Mouse (Mus musculus): ENCODE results near the gene Rbm28. TPM values are rescaled to one million over a fixed set of nuclear protein-coding genes. Genes with fewer than 3 reads are reported as not detected.

Gene Rbm28
- polyA plus RNA-seq, 1 experiment from 2014 or later = 47.4 TPM

- 83% methylated on average over 7 of the region's 7 CpGs for WGBS
- no peak overlapping the region for H3K27ac ChIP-seq
Measured at GRCm38 (mm10) chr6:29126878-29127426, 37.9 kb downstream of the Rbm28 start.

GRCm38 (mm10) chr6:29119990-29120389, 44.8 kb downstream of the Rbm28 start:
- H3K9me3 ChIP-seq = no peaks in the 10 kb centered on the region
- WGBS = 94% methylated on average over 13 of the region's 13 CpGs
- no peak for ATAC-seq (ENCODE audit: insufficient number of reproducible peaks, insufficient read depth, low FRiP score, low TSS enrichment, low read depth)
- no peak overlapping the region for H3K27ac ChIP-seq
- peaks cover 19% of the 10 kb centered on the region for H3K4me1 ChIP-seq
- no peak overlapping the region for H3K4me2 ChIP-seq
- H3K27me3 ChIP-seq = no peaks in the 10 kb centered on the region
- H3K9ac ChIP-seq = no peak overlapping the region
- H3K4me3 ChIP-seq = no peak overlapping the region
- H3K36me3 ChIP-seq = peaks cover 19% of the 10 kb centered on the region

More at GRCm38 (mm10) chr6:29126878-29127426, 37.9 kb downstream of the Rbm28 start:
- Histone ChIP-seq H3K9me3 (no peaks in the 10 kb centered on the region), H3K4me3 (no peak overlapping the region), H3K4me1 (0 out of 2 replicates have a peak, but pooled peaks cover 2% of the 10 kb centered on the region), H3K4me2 (no peak overlapping the region), H3K36me3 (peaks cover 84% of the 10 kb centered on the region), H3K9ac (no peak overlapping the region), H3K27me3 (no peaks in the 10 kb centered on the region)
- no peak for ATAC-seq (ENCODE audit: insufficient number of reproducible peaks, insufficient read depth, low FRiP score, low TSS enrichment, low read depth)

DNA sequence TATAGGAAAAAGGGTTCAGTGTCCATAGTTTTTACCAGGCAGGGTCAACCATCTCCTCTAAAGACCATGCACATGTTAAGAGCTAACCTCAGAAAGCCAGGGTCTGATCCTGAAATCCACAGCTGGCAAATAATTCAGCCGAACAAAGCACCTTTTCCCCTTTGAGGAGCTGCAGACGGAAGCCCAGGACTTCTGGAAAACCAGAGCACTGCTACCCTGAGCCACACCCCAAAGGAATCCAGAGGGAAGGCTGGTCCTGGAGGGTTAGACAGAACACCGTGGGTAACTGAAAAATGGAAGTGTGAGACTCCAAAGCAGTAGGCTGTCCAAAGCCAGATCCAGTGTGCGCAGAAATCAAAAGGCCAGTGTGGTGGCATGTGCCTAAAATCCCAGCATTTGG, 45.8 kb downstream of the Rbm28 start:
- Histone ChIP-seq H3K27ac (no peak overlapping the region), H3K4me2 (no peak overlapping the region), H3K9me3 (no peaks in the 10 kb centered on the region), H3K27me3 (no peaks in the 10 kb centered on the region), H3K4me1 (peaks cover 19% of the 10 kb centered on the region), H3K4me3 (no peak overlapping the region), H3K36me3 (peaks cover 11% of the 10 kb centered on the region; the same call in 1 of the 2 replicates), H3K9ac (no peak overlapping the region)
- 70% methylated on average over 4 of the region's 4 CpGs for WGBS
- ATAC-seq (ENCODE audit: insufficient number of reproducible peaks, insufficient read depth, low FRiP score, low TSS enrichment, low read depth) = no peak

GRCm38 (mm10) chr6:29118231-29118630, 46.6 kb downstream of the Rbm28 start:
- Histone ChIP-seq H3K9ac (no peak overlapping the region), H3K4me2 (no peak overlapping the region), H3K4me1 (peaks cover 17% of the 10 kb centered on the region), H3K9me3 (no peaks in the 10 kb centered on the region), H3K27ac (no peak overlapping the region), H3K36me3 (peaks cover 4% of the 10 kb centered on the region; the same call in 1 of the 2 replicates), H3K4me3 (no peak overlapping the region), H3K27me3 (no peaks in the 10 kb centered on the region)
- no peak for ATAC-seq (ENCODE audit: insufficient number of reproducible peaks, insufficient read depth, low FRiP score, low TSS enrichment, low read depth)

- Histone ChIP-seq H3K9me3 (no peaks in the 10 kb centered on the region), H3K27ac (no peak overlapping the region), H3K4me2 (no peak overlapping the region), H3K9ac (no peak overlapping the region), H3K27me3 (no peaks in the 10 kb centered on the region), H3K4me3 (no peak overlapping the region), H3K36me3 (no peaks in the 10 kb centered on the region), H3K4me1 (peaks cover 17% of the 10 kb centered on the region)
- ATAC-seq (ENCODE audit: insufficient number of reproducible peaks, insufficient read depth, low FRiP score, low TSS enrichment, low read depth) = no peak
- 63% methylated on average over 7 of the region's 7 CpGs for WGBS
Measured at GRCm38 (mm10) chr6:29117417-29118104, 47.2 kb downstream of the Rbm28 start.

- H3K4me3 ChIP-seq = no peak overlapping the region
- WGBS = 67% methylated on average over 7 of the region's 7 CpGs
- H3K27ac ChIP-seq = no peak overlapping the region
- no peak overlapping the region for H3K4me2 ChIP-seq
- no peak overlapping the region for H3K9ac ChIP-seq
- no peaks in the 10 kb centered on the region for H3K36me3 ChIP-seq
- 0 out of 2 replicates have a peak, but pooled peaks cover 2% of the 10 kb centered on the region for H3K9me3 ChIP-seq
- no peak for ATAC-seq (ENCODE audit: insufficient number of reproducible peaks, insufficient read depth, low FRiP score, low TSS enrichment, low read depth)
- H3K4me1 ChIP-seq = peaks cover 17% of the 10 kb centered on the region
- H3K27me3 ChIP-seq = no peaks in the 10 kb centered on the region
Measured at GRCm38 (mm10) chr6:29115756-29116155, 49.0 kb downstream of the Rbm28 start.

DNA sequence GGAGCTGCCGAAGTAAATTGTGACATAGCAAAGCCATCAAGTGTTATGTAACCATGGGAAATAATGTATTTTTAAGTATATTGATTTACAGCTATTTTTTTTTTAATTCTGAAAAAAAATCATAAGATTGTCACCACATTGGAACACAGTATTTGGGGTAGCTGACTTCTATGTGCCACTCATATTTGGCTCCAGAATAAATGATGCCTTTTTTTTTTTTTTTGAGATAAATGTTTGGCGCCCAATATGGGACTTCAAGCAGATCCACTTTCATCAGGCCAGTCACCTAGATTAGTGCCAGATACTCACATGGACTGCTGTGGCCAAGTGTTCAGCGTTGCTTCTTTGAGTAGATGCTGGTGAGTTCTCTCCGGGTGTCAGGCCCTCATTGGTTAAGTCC, 53.3 kb downstream of the Rbm28 start:
- 90% methylated on average over 4 of the region's 4 CpGs for WGBS
- no peak overlapping the region for H3K4me2 ChIP-seq
- no peaks in the 10 kb centered on the region for H3K36me3 ChIP-seq
- no peak overlapping the region for H3K9ac ChIP-seq
- H3K27me3 ChIP-seq = no peaks in the 10 kb centered on the region
- no peak for ATAC-seq (ENCODE audit: insufficient number of reproducible peaks, insufficient read depth, low FRiP score, low TSS enrichment, low read depth)
- 0 out of 2 replicates have a peak, but pooled peaks cover 2% of the 10 kb centered on the region for H3K9me3 ChIP-seq
- no peaks in the 10 kb centered on the region for H3K4me1 ChIP-seq
- H3K27ac ChIP-seq = no peak overlapping the region
- H3K4me3 ChIP-seq = no peak overlapping the region

DNA sequence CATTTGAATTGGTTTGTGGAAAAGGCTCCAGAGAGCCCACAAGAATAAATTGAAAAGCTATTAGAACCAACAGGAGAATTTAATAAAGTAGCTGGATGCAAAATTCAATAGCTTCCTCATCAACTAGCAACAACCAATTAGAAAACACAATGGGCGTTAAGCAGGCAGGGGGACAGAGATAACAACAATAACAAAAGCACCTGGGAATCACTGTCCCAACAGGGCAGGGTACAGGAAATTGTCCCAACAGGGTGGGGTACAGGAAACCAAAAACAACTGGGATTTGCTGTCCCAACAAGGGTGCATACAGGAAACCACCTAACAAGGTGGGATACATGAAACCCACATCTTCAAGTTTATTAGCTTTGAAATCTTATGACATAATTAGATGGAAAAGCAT, 56.4 kb downstream of the Rbm28 start:
- WGBS = 87% methylated on average over 1 of the region's 1 CpGs
- H3K9ac ChIP-seq = no peak overlapping the region
- H3K36me3 ChIP-seq = no peaks in the 10 kb centered on the region
- H3K4me2 ChIP-seq = no peak overlapping the region
- no peaks in the 10 kb centered on the region for H3K27me3 ChIP-seq
- no peak overlapping the region for H3K27ac ChIP-seq
- no peak for ATAC-seq (ENCODE audit: insufficient number of reproducible peaks, insufficient read depth, low FRiP score, low TSS enrichment, low read depth)
- 0 out of 2 replicates have a peak, but pooled peaks cover 2% of the 10 kb centered on the region for H3K9me3 ChIP-seq
- no peaks in the 10 kb centered on the region for H3K4me1 ChIP-seq
- no peak overlapping the region for H3K4me3 ChIP-seq

GRCm38 (mm10) chr6:29101248-29101864, 63.5 kb downstream of the Rbm28 start:
- Histone ChIP-seq H3K9me3 (0 out of 2 replicates have a peak, but pooled peaks cover 2% of the 10 kb centered on the region), H3K27ac (no peak overlapping the region), H3K4me2 (no peak overlapping the region), H3K27me3 (no peaks in the 10 kb centered on the region), H3K36me3 (no peaks in the 10 kb centered on the region), H3K9ac (no peak overlapping the region), H3K4me1 (peaks cover 10% of the 10 kb centered on the region), H3K4me3 (no peak overlapping the region)
- ATAC-seq (ENCODE audit: insufficient number of reproducible peaks, insufficient read depth, low FRiP score, low TSS enrichment, low read depth) = no peak
- 79% methylated on average over 9 of the region's 9 CpGs for WGBS

GRCm38 (mm10) chr6:29100423-29100822, 64.4 kb downstream of the Rbm28 start:
- Histone ChIP-seq H3K27ac (no peak overlapping the region), H3K36me3 (no peaks in the 10 kb centered on the region), H3K27me3 (no peaks in the 10 kb centered on the region), H3K9me3 (0 out of 2 replicates have a peak, but pooled peaks cover 6% of the 10 kb centered on the region), H3K9ac (no peak overlapping the region), H3K4me2 (no peak overlapping the region), H3K4me1 (peaks cover 10% of the 10 kb centered on the region), H3K4me3 (no peak overlapping the region)
- ATAC-seq (ENCODE audit: insufficient number of reproducible peaks, insufficient read depth, low FRiP score, low TSS enrichment, low read depth) = no peak
- 27% methylated on average over 3 of the region's 3 CpGs for whole genome bisulfite sequencing

DNA sequence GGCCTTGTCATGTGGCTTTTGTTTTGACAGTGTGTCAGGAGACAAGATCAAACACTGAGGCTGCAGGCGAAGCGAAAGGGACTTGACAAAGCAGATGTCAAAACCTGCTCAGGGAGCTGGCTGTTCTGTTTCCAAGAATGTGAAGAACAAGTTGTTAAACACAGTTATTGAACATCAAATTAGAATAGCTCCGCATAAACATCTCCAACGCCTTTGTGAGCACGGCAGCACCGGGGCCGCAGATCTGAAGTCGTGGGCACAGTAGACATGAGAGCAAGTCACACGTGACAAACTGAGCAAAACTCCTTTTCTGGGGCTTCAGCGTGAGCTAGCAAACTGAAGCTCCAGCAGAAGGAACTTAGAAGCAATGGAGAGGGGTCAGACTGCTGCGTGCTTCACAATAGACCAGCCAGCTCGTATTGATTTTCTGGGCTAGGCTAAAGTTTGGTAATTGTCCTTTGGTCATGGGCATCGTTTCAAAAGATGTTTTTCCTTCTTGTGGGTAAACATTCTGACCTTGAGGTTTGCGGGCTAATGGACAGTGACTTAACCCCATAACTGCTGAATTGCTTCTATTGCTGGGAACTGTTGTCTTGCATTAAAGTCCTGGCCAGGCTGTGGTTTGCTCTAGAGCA, 65.2 kb downstream of the Rbm28 start:
- H3K36me3 ChIP-seq = no peaks in the 10 kb centered on the region
- 51% methylated on average over 14 of the region's 14 CpGs for WGBS
- H3K27me3 ChIP-seq = no peaks in the 10 kb centered on the region
- H3K9me3 ChIP-seq = 0 out of 2 replicates have a peak, but pooled peaks cover 6% of the 10 kb centered on the region
- no peak for ATAC-seq (ENCODE audit: insufficient number of reproducible peaks, insufficient read depth, low FRiP score, low TSS enrichment, low read depth)
- H3K4me1 ChIP-seq = peaks cover 10% of the 10 kb centered on the region
- no peak overlapping the region for H3K4me3 ChIP-seq
- no peak overlapping the region for H3K9ac ChIP-seq
- H3K4me2 ChIP-seq = no peak overlapping the region
- H3K27ac ChIP-seq = no peak overlapping the region
